15 mouse cellular contexts compared by ENCODE assay signal in the genomic region with DNA sequence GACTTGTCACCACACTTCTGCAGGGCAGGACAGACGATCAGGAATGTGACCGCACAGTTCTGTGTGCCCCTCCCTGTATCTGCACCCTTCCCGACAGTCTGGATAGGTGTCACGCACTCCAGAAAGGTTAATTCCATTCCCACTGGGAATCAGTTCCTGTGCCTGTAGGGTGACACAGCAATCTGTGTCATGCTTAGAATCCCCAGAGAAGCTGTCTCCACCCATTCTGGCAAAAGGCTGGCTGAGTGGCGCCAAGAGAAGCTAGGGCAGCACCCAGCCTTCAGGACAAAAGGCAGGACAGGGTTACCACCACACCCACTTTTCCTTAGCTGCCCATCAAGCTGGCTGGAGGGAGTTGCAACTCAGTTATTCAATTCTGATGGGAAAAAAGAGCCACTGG. TPM values are rescaled to one million over a fixed set of nuclear protein-coding genes. Genes with fewer than 3 reads are reported as not detected.
DNase-seq lines count a peak whose midpoint lies in the region; ATAC-seq lines count a peak whose summit lies in the region.
"Had no signal": no experiment of that assay in that cellular context is flagged by ENCODE, and none has a peak within 500 bp of the region (broad histone marks: within the 10 kb centered on the region; RNA-seq: fewer than 3 reads in every experiment).

No protein-coding gene starts in this region.

- H3K4me1 ChIP-seq in kidney, embryonic 16.5 days (ENCODE audit: insufficient read depth, low read length), result peaks cover 9% of the 10 kb centered on the region; the same call in 1 of the 2 replicates
- H3K4me1 ChIP-seq: hindbrain, embryonic 13.5 days; limb, embryonic 13.5 days had no signal

- intact Hi-C loops in heart, postnatal 14 days (cut with DNase I), result no loop called here

- no peak for ATAC-seq in kidney, embryonic 16.5 days (ENCODE audit: low FRiP score, low TSS enrichment)
- ATAC-seq: forebrain, embryonic 14.5 days; intestine, postnatal 0 days had no signal

- peak; percentile 73 for DNase-seq in kidney, adult 11 months
- peak; percentile 49 for DNase-seq in urinary bladder, postnatal 14 days (ENCODE audit: low spot score)
- no peak for DNase-seq in urinary bladder, postnatal 10 days (ENCODE audit: low spot score)
- peak; percentile 22 to 49 for DNase-seq in heart, postnatal 14 days
- no peak for DNase-seq in cerebellum, adult 9-11 months
- no peak for DNase-seq in thymus, postnatal 14 days
- DNase-seq: lung, embryonic 14.5 days; right cerebral cortex, adult 18-20 months had no signal

- H3K4me2 ChIP-seq in kidney, embryonic 16.5 days (replicated peaks; ENCODE audit: low read depth, low read length), result no peak overlapping the region
- H3K4me2 ChIP-seq: heart, embryonic 13.5 days; hindbrain, embryonic 13.5 days; limb, embryonic 13.5 days; lung, embryonic 14.5 days; midbrain, embryonic 11.5 days had no signal

- peaks cover 5% of the 10 kb centered on the region for H3K27me3 ChIP-seq in kidney, embryonic 16.5 days (ENCODE audit: insufficient read depth, low read length)

- no peaks in the 10 kb centered on the region for H3K36me3 ChIP-seq in kidney, embryonic 16.5 days (ENCODE audit: insufficient read depth, low read length)
- H3K36me3 ChIP-seq: heart, embryonic 13.5 days; hindbrain, embryonic 13.5 days; limb, embryonic 13.5 days had no signal

- WGBS in kidney, embryonic 16.5 days, result 54% methylated on average over 5 of the region's 5 CpGs

- H3K9me3 ChIP-seq in kidney, embryonic 16.5 days (ENCODE audit: low read length), result no peaks in the 10 kb centered on the region
- H3K9me3 ChIP-seq: heart, embryonic 13.5 days; hindbrain, embryonic 13.5 days; limb, embryonic 13.5 days had no signal

- H3K4me3 ChIP-seq in kidney, embryonic 16.5 days (ENCODE audit: low read length), result no peak overlapping the region
- H3K4me3 ChIP-seq: heart, embryonic 13.5 days; hindbrain, embryonic 13.5 days; limb, embryonic 13.5 days had no signal

- H3K9ac ChIP-seq in kidney, embryonic 16.5 days (replicated peaks; ENCODE audit: low read length), result no peak overlapping the region
- H3K9ac ChIP-seq: heart, embryonic 13.5 days; hindbrain, embryonic 13.5 days; limb, embryonic 13.5 days; lung, embryonic 14.5 days had no signal

- H3K27ac ChIP-seq in kidney, embryonic 16.5 days (ENCODE audit: low read length), result no peak overlapping the region
- H3K27ac ChIP-seq: heart, embryonic 13.5 days; hindbrain, embryonic 13.5 days; limb, embryonic 13.5 days had no signal

RNA-seq across cellular contexts. Expression of a gene that starts 6.6 kb away (rescaled TPM):
- polyA plus RNA-seq in kidney, embryonic 16.5 days (2015; fragmentation: Nextera tagmentation; extraction: Ambion mirVana), result 59.5 and 59.7 TPM in 2 replicates
- 1 to 10 TPM; 2.5 to 3.6 TPM for total RNA-seq in heart, postnatal 14 days (2021)

Comparison
In these comparisons a context has a peak if more than half of its experiments do, and no peak if none do; other contexts are left out.
1. DNase-seq: peak in kidney, adult 11 months (single experiment), urinary bladder, postnatal 14 days (single experiment) and heart, postnatal 14 days (2 of 2); none in urinary bladder, postnatal 10 days (single experiment), cerebellum, adult 9-11 months (single experiment) and thymus, postnatal 14 days (single experiment).